Mouse (Mus musculus): ENCODE data around the gene Pigo. TPM values are rescaled to one million over a fixed set of nuclear protein-coding genes. Genes with fewer than 3 reads are reported as not detected.

The Pigo gene
- polyA plus RNA-seq, 1 experiment: 4.9 TPM

DNA sequence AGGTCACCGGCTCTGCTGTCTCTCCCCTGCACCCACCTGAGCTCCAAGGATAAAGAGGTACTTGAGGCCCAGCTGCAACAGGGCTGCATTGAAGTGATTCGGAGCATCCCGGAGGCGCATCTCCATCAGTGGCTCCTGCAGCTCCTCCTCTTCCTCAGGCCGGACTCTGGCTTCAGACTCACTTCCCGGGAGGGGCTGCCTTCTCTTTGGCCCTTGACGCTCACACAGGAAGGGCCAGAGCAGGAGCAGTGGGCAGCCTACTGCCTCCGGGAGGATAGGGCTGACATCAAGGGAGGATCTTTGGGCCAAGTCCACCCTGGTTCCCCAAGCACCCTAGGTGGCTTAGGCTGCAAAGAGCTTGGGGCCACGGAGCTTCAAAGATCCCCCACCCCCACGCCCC lies 6.4 kb downstream of the Pigo start:
- Histone ChIP-seq H3K36me3 (ENCODE audit: control insufficient read depth, insufficient read depth) (no peaks in the 10 kb centered on the region), H3K4me3 (ENCODE audit: insufficient read depth, poor library complexity, severe bottlenecking) (no peak overlapping the region), H3K79me2 (ENCODE audit: control insufficient read depth, insufficient read depth) (no peaks in the 10 kb centered on the region), H3K27me3 (ENCODE audit: control insufficient read depth, insufficient read depth, insufficient read length) (no peaks in the 10 kb centered on the region), H3ac (ENCODE audit: control insufficient read depth, insufficient read length, low read depth) (no peak overlapping the region), H3K79me3 (ENCODE audit: low read depth) (no peaks in the 10 kb centered on the region)
- no peak for TF ChIP-seq FOSL1 (IDR thresholded peaks at IDR 0.05; ENCODE audit: insufficient read depth, low read length, poor library complexity, severe bottlenecking)
- TF ChIP-seq MYOG (IDR thresholded peaks at IDR 0.05; ENCODE audit: control insufficient read depth, extremely low read depth, insufficient read length): no peak
- no peak for TF ChIP-seq MYOD1 (IDR thresholded peaks at IDR 0.05; ENCODE audit: control insufficient read depth, insufficient read length, low read depth)

DNA sequence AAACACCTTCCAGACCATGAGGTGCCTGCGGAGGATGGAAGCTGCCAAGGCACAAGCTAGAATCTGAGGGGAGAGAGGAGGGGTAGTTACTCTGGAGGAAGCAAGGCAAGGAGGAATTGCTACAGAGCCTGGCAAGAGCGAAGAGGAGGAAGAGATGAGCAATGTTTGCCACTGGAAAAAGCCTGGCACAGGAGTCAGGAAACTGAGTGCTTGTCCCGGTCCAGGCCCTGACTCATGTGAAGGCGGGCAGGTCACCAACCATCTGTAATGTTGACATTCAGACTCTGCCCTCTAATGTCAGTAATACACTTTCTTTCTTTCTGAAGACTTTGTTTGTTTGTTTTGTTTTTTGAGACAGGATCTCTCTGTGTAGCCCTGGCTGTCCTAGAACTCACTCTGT lies 7.5 kb downstream of the Pigo start:
- H3K36me3 ChIP-seq (ENCODE audit: control insufficient read depth, insufficient read depth): no peaks in the 10 kb centered on the region

DNA sequence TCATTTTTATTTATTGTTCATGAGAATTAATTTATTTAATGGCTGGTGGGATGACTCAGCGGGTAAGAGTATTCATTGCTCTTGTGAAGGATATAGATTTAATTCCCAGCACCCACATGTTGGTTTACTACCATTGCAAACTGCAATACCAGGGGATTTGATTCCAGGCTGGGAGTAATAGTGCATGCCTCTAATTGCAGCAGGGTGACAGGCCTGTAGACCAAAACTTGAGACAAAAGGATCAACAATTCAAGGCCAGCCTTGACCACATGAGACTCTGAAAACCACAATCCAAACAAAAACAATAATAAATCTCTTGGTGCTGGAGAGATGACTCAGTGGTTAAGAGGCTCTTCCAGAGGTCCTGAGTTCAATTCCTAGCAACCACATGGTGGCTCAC lies 13.5 kb downstream of the Pigo start:
- TF ChIP-seq USF1 (IDR thresholded peaks at IDR 0.05; ENCODE audit: low read depth): peak; percentile 24
- TF ChIP-seq FOSL1 (IDR thresholded peaks at IDR 0.05; ENCODE audit: insufficient read depth, low read length, poor library complexity, severe bottlenecking): peak; percentile 14
- TF ChIP-seq MAX (IDR thresholded peaks at IDR 0.05): peak; percentile 25
- no peak for TF ChIP-seq MYOD1 (IDR thresholded peaks at IDR 0.05; ENCODE audit: control insufficient read depth, insufficient read length, low read depth)
- H3ac ChIP-seq (ENCODE audit: control insufficient read depth, insufficient read length, low read depth): no peak overlapping the region
- no peaks in the 10 kb centered on the region for H3K36me3 ChIP-seq (ENCODE audit: control insufficient read depth, insufficient read depth)
- H3K79me3 ChIP-seq (ENCODE audit: low read depth): no peaks in the 10 kb centered on the region
- no peak overlapping the region for H3K4me3 ChIP-seq (ENCODE audit: insufficient read depth, poor library complexity, severe bottlenecking)
- no peaks in the 10 kb centered on the region for H3K79me2 ChIP-seq (ENCODE audit: control insufficient read depth, insufficient read depth)
- H3K27me3 ChIP-seq (ENCODE audit: control insufficient read depth, insufficient read depth, insufficient read length): no peaks in the 10 kb centered on the region

More for the DNA sequence above, 7.5 kb downstream of the Pigo start:
- no peak for TF ChIP-seq MAX (IDR thresholded peaks at IDR 0.05)
- no peak for TF ChIP-seq CTCF (IDR thresholded peaks at IDR 0.05; ENCODE audit: control insufficient read depth, insufficient read depth, insufficient read length)
- no peak for TF ChIP-seq MYOD1 (IDR thresholded peaks at IDR 0.05; ENCODE audit: control insufficient read depth, insufficient read length, low read depth)
- TF ChIP-seq FOSL1 (IDR thresholded peaks at IDR 0.05; ENCODE audit: insufficient read depth, low read length, poor library complexity, severe bottlenecking): no peak
- no peak for TF ChIP-seq USF1 (IDR thresholded peaks at IDR 0.05; ENCODE audit: low read depth)
- no peak for TF ChIP-seq CEBPB (IDR thresholded peaks at IDR 0.05; ENCODE audit: low read depth)
- TF ChIP-seq MYOG (IDR thresholded peaks at IDR 0.05; ENCODE audit: control insufficient read depth, extremely low read depth, insufficient read length): no peak
- no peak overlapping the region for H3K4me3 ChIP-seq (ENCODE audit: insufficient read depth, poor library complexity, severe bottlenecking)
- no peaks in the 10 kb centered on the region for H3K27me3 ChIP-seq (ENCODE audit: control insufficient read depth, insufficient read depth, insufficient read length)
- H3ac ChIP-seq (ENCODE audit: control insufficient read depth, insufficient read length, low read depth): no peak overlapping the region
- H3K79me3 ChIP-seq (ENCODE audit: low read depth): no peaks in the 10 kb centered on the region
- no peaks in the 10 kb centered on the region for H3K79me2 ChIP-seq (ENCODE audit: control insufficient read depth, insufficient read depth)

DNA sequence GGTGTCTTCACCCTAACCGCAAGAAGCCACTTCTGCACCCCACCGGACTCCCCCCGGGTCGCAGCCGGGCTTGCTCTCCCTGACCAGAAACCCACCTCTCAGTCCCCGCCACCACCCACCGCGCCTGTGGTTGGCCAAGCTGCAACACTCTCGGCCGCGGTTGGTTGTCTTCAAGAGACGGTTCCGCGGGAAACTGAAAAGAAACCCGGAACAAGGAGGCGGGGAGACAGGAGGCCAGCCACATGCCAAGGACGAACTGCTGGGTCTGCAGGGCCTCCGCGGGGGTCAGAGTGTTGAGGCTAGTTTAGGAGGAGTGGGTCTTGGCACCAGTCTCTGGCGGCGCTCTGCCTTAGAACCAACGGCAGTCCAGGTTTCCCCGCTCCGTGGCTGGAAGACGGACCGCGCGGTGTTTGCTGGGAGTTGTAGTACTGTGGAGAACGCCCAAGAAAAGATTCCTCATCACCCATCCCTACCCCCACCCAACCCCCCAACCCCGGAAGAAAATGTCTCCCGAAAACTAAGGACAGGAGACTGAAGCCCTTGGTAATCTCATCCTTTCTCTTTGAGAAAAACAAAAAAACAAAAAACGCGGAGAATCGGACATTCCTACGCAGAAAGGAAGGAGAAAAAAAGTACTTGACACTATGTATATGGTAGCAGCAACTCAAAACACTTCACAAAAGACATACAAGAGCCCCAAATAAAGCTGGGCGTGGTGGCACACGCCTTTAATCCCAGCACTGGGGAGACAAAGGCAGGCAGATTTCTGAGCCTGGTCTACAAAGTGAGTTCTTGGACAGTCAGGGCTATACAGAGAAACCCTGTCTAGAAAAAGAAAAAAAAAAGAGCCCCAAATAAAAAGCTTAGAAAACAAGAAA lies 15.2 kb downstream of the Pigo start, which contains the start of gene Fancg:
Gene Fancg, minus strand, starts transcription at position 346 of the 878 bp plus-strand sequence.
- Histone ChIP-seq H3K27me3 (ENCODE audit: control insufficient read depth, insufficient read depth, insufficient read length) (no peaks in the 10 kb centered on the region), H3K79me2 (ENCODE audit: control insufficient read depth, insufficient read depth) (no peaks in the 10 kb centered on the region), H3K36me3 (ENCODE audit: control insufficient read depth, insufficient read depth) (no peaks in the 10 kb centered on the region), H3K79me3 (ENCODE audit: low read depth) (no peaks in the 10 kb centered on the region), H3ac (ENCODE audit: control insufficient read depth, insufficient read length, low read depth) (peak within 1 kb of the TSS; percentile 78), H3K4me3 (ENCODE audit: insufficient read depth, poor library complexity, severe bottlenecking) (peak within 1 kb of the TSS; percentile 42)
- TF ChIP-seq CTCF (IDR thresholded peaks at IDR 0.05; ENCODE audit: control insufficient read depth, insufficient read depth, insufficient read length) (no peak), CEBPB (IDR thresholded peaks at IDR 0.05; ENCODE audit: low read depth) (no peak), FOSL1 (IDR thresholded peaks at IDR 0.05; ENCODE audit: insufficient read depth, low read length, poor library complexity, severe bottlenecking) (no peak), MYOG (IDR thresholded peaks at IDR 0.05; ENCODE audit: control insufficient read depth, extremely low read depth, insufficient read length) (no peak), MYOD1 (IDR thresholded peaks at IDR 0.05; ENCODE audit: control insufficient read depth, insufficient read length, low read depth) (no peak), MAX (IDR thresholded peaks at IDR 0.05) (no peak), USF1 (IDR thresholded peaks at IDR 0.05; ENCODE audit: low read depth) (no peak)

DNA sequence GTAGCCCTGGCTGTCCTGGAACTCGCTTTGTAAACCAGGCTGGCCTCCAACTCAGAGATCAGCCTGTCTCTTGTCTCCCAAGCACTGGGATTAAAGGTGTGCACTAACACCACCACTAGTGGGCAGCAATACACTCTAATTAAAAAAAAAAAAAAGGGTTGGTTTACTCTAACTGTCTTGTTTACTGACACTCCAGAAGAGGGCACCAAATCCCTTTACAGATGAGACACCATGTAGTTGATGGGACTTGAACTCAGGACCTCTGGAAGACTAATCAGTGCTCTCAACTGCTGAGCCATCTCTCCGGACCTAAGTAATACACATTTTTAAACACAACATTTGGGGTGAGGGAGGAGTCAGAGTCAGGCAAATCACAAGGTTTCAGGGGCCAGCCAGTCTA lies 19.9 kb downstream of the Pigo start:
- H3K27me3 ChIP-seq (ENCODE audit: control insufficient read depth, insufficient read depth, insufficient read length): no peaks in the 10 kb centered on the region
- no peak overlapping the region for H3K4me3 ChIP-seq (ENCODE audit: insufficient read depth, poor library complexity, severe bottlenecking)
- no peak overlapping the region for H3ac ChIP-seq (ENCODE audit: control insufficient read depth, insufficient read length, low read depth)
- no peaks in the 10 kb centered on the region for H3K36me3 ChIP-seq (ENCODE audit: control insufficient read depth, insufficient read depth)
- TF ChIP-seq MYOG (IDR thresholded peaks at IDR 0.05; ENCODE audit: control insufficient read depth, extremely low read depth, insufficient read length) (no peak), MYOD1 (IDR thresholded peaks at IDR 0.05; ENCODE audit: control insufficient read depth, insufficient read length, low read depth) (no peak), CTCF (IDR thresholded peaks at IDR 0.05; ENCODE audit: control insufficient read depth, insufficient read depth, insufficient read length) (peak; percentile 15), USF1 (IDR thresholded peaks at IDR 0.05; ENCODE audit: low read depth) (no peak), CEBPB (IDR thresholded peaks at IDR 0.05; ENCODE audit: low read depth) (no peak), FOSL1 (IDR thresholded peaks at IDR 0.05; ENCODE audit: insufficient read depth, low read length, poor library complexity, severe bottlenecking) (no peak)
- H3K79me3 ChIP-seq (ENCODE audit: low read depth): no peaks in the 10 kb centered on the region
- H3K79me2 ChIP-seq (ENCODE audit: control insufficient read depth, insufficient read depth): no peaks in the 10 kb centered on the region
